ENCODE assay signal across 8 mouse cellular contexts in genomic region chr12:84773476-84773875, GRCm38 (mm10). TPM values are rescaled to one million over a fixed set of nuclear protein-coding genes. Genes with fewer than 3 reads are reported as not detected.
A peak's percentile ranks its signal among the peaks of the same experiment; 100 is the strongest.
DNase-seq lines count a peak whose midpoint lies in the region; ATAC-seq and TF ChIP-seq lines count a peak whose summit lies in the region.

No protein-coding gene starts in this region.

- WGBS in heart, embryonic 10.5 days, result under 1% methylated on average over 20 of the region's 20 CpGs
- WGBS in intestine, postnatal 0 days, result under 1% methylated on average over 20 of the region's 20 CpGs
- WGBS in neural tube, embryonic 12.5 days, result 1% methylated on average over 20 of the region's 20 CpGs

- H3K4me2 ChIP-seq in intestine, postnatal 0 days (replicated peaks; ENCODE audit: low read depth), result peak overlapping the region; percentile 85
- peak overlapping the region; percentile 83 for H3K4me2 ChIP-seq in neural tube, embryonic 12.5 days (replicated peaks)

- DNase-seq in heart, embryonic 10.5 days (ENCODE audit: low spot score), result no peak
- no peak for DNase-seq in heart, adult 18-20 months
- DNase-seq in thymus, postnatal 4 days, result peak; percentile 62
- no peak for DNase-seq in thymus, postnatal 14 days
- no peak for DNase-seq in layer of hippocampus, adult 9-11 months
- no peak for DNase-seq in ovary, adult 18-20 months (ENCODE audit: low spot score)

- no peak for TF ChIP-seq CTCF in intestine, postnatal 0 days (IDR thresholded peaks at IDR 0.05; ENCODE audit: low read depth)

- peaks cover 16% of the 10 kb centered on the region for H3K4me1 ChIP-seq in heart, embryonic 10.5 days
- H3K4me1 ChIP-seq in intestine, postnatal 0 days (replicated peaks; ENCODE audit: control insufficient read depth, insufficient read depth, low read length), result peaks cover 3% of the 10 kb centered on the region; the same call in 1 of the 2 replicates
- peaks cover 29% of the 10 kb centered on the region for H3K4me1 ChIP-seq in neural tube, embryonic 12.5 days

- H3K36me3 ChIP-seq in heart, embryonic 10.5 days, result peaks cover 16% of the 10 kb centered on the region; the same call in 1 of the 2 replicates
- peaks cover 12% of the 10 kb centered on the region; the same call in 1 of the 2 replicates for H3K36me3 ChIP-seq in intestine, postnatal 0 days (ENCODE audit: control insufficient read depth, insufficient read depth)
- peaks cover 8% of the 10 kb centered on the region for H3K36me3 ChIP-seq in neural tube, embryonic 12.5 days

- peak overlapping the region; percentile 95 for H3K27ac ChIP-seq in heart, embryonic 10.5 days
- H3K27ac ChIP-seq in intestine, postnatal 0 days (ENCODE audit: low read depth, low read length), result peak overlapping the region; percentile 42; the same call in 1 of the 2 replicates
- H3K27ac ChIP-seq in neural tube, embryonic 12.5 days, result no peak overlapping the region

- H3K4me3 ChIP-seq in heart, embryonic 10.5 days, result peak overlapping the region; percentile 75
- H3K4me3 ChIP-seq in intestine, postnatal 0 days (ENCODE audit: low read depth, low read length), result peak overlapping the region; percentile 54
- peak overlapping the region; percentile 63 for H3K4me3 ChIP-seq in neural tube, embryonic 12.5 days

- H3K9me3 ChIP-seq in heart, embryonic 10.5 days, result no peaks in the 10 kb centered on the region
- no peaks in the 10 kb centered on the region for H3K9me3 ChIP-seq in intestine, postnatal 0 days (ENCODE audit: control insufficient read depth)
- no peaks in the 10 kb centered on the region for H3K9me3 ChIP-seq in neural tube, embryonic 12.5 days

- peak overlapping the region; percentile 57 for H3K9ac ChIP-seq in intestine, postnatal 0 days (ENCODE audit: low read depth, low read length)
- peak overlapping the region; percentile 69 for H3K9ac ChIP-seq in neural tube, embryonic 12.5 days

- ATAC-seq in intestine, postnatal 0 days, result 0 out of 2 replicates have a peak, but pooled peaks have one; percentile 2
- no peak; the same call in 1 of the 2 replicates for ATAC-seq in neural tube, embryonic 12.5 days (ENCODE audit: low FRiP score, low read depth)

- no peaks in the 10 kb centered on the region for H3K27me3 ChIP-seq in heart, embryonic 10.5 days (ENCODE audit: insufficient read depth, poor library complexity, severe bottlenecking)
- H3K27me3 ChIP-seq in intestine, postnatal 0 days (replicated peaks; ENCODE audit: control insufficient read depth, insufficient read depth, low read length), result no peaks in the 10 kb centered on the region
- no peaks in the 10 kb centered on the region for H3K27me3 ChIP-seq in neural tube, embryonic 12.5 days (replicated peaks)

RNA-seq across cellular contexts. Expression of gene Isca2, which starts 0.4 kb away (rescaled TPM):
- polyA plus RNA-seq in heart, embryonic 10.5 days (2016; fragmentation: Nextera tagmentation; extraction: Ambion mirVana), result 142 and 145 TPM in 2 replicates
- total RNA-seq in heart, adult 18-20 months (2021), result 10 to 100 TPM; 88.4 to 92.6 TPM
- polyA plus RNA-seq in intestine, postnatal 0 days (2015; fragmentation: Nextera tagmentation; extraction: Ambion mirVana), result 104 and 119 TPM in 2 replicates
- 156 and 158 TPM in 2 replicates for polyA plus RNA-seq in neural tube, embryonic 12.5 days (2016; fragmentation: Nextera tagmentation; extraction: Ambion mirVana)

RNA-seq across cellular contexts. Expression of gene Npc2, which starts 0.5 kb away (rescaled TPM):
- polyA plus RNA-seq in heart, embryonic 10.5 days (2016; fragmentation: Nextera tagmentation; extraction: Ambion mirVana), result 55.5 and 58.4 TPM in 2 replicates
- total RNA-seq in heart, adult 18-20 months (2021), result 10 to 100 TPM; 29.6 to 35.3 TPM
- polyA plus RNA-seq in intestine, postnatal 0 days (2015; fragmentation: Nextera tagmentation; extraction: Ambion mirVana), result 100 and 107 TPM in 2 replicates
- polyA plus RNA-seq in neural tube, embryonic 12.5 days (2016; fragmentation: Nextera tagmentation; extraction: Ambion mirVana), result 81.5 and 87.1 TPM in 2 replicates
